Mouse (Mus musculus): ENCODE data around the gene Cabp2. TPM values are rescaled to one million over a fixed set of nuclear protein-coding genes. Genes with fewer than 3 reads are reported as not detected.

Cabp2 gene
- polyA plus RNA-seq, 1 experiment from 2014 or later = not detected

GRCm38 (mm10) chr19:4113806-4114230 lies 32.4 kb downstream of the Cabp2 start:
- H3K27me3 ChIP-seq (ENCODE audit: control insufficient read depth, insufficient read depth, low read length) = no peaks in the 10 kb centered on the region
- no peak overlapping the region for H3K4me3 ChIP-seq (ENCODE audit: control insufficient read depth in 1 of 2, insufficient read depth in 1 of 2, low read depth in 1 of 2, low read length in 2 of 2)
- H3K4me1 ChIP-seq (ENCODE audit: control insufficient read depth in 2 of 2, insufficient read depth in 2 of 2, low read length in 2 of 2) = peaks cover 7 to 16% of the 10 kb centered on the region in 2 experiments; a peak in 3 of 4 replicates
- 48% methylated on average over 5 of the region's 5 CpGs for WGBS
- no peak overlapping the region for H3K4me2 ChIP-seq (ENCODE audit: low read length)
- peak overlapping the region; percentile 38; the same call in 1 of the 2 replicates for H3K9ac ChIP-seq (ENCODE audit: low read length)
- no peak for ATAC-seq (ENCODE audit: insufficient number of reproducible peaks, insufficient read depth, low FRiP score, low read depth)
- H3K36me3 ChIP-seq (ENCODE audit: control insufficient read depth, insufficient read depth, low read length) = peaks cover 87% of the 10 kb centered on the region
- no peaks in the 10 kb centered on the region for H3K9me3 ChIP-seq (ENCODE audit: control insufficient read depth, low read length)
- H3K27ac ChIP-seq (replicated peaks in 1 of 2; ENCODE audit: control insufficient read depth in 1 of 2, insufficient read depth in 1 of 2, low read depth in 2 of 2, low read length in 2 of 2) = peak overlapping the region; percentile 23 to 69; a peak in 2 of 4 replicates

GRCm38 (mm10) chr19:4114551-4114950 lies 33.2 kb downstream of the Cabp2 start:
- Histone ChIP-seq H3K4me3 (ENCODE audit: control insufficient read depth in 1 of 2, insufficient read depth in 1 of 2, low read depth in 1 of 2, low read length in 2 of 2) (no peak overlapping the region), H3K4me2 (ENCODE audit: low read length) (no peak overlapping the region), H3K36me3 (ENCODE audit: control insufficient read depth, insufficient read depth, low read length) (peaks cover 80% of the 10 kb centered on the region), H3K27me3 (ENCODE audit: control insufficient read depth, insufficient read depth, low read length) (no peaks in the 10 kb centered on the region), H3K9me3 (ENCODE audit: control insufficient read depth, low read length) (no peaks in the 10 kb centered on the region), H3K27ac (replicated peaks in 1 of 2; ENCODE audit: control insufficient read depth in 1 of 2, insufficient read depth in 1 of 2, low read depth in 2 of 2, low read length in 2 of 2) (no peak overlapping the region), H3K4me1 (ENCODE audit: control insufficient read depth in 2 of 2, insufficient read depth in 2 of 2, low read length in 2 of 2) (peaks cover 7 to 16% of the 10 kb centered on the region in 2 experiments; a peak in 3 of 4 replicates), H3K9ac (ENCODE audit: low read length) (no peak overlapping the region)
- ATAC-seq (ENCODE audit: insufficient number of reproducible peaks, insufficient read depth, low FRiP score, low read depth) = no peak
- 92% methylated on average over 10 of the region's 10 CpGs for WGBS

- H3K4me1 ChIP-seq (ENCODE audit: control insufficient read depth in 2 of 2, insufficient read depth in 2 of 2, low read length in 2 of 2) = peaks cover 7 to 16% of the 10 kb centered on the region in 2 experiments; a peak in 3 of 4 replicates
- no peak overlapping the region for H3K4me3 ChIP-seq (ENCODE audit: control insufficient read depth in 1 of 2, insufficient read depth in 1 of 2, low read depth in 1 of 2, low read length in 2 of 2)
- no peaks in the 10 kb centered on the region for H3K9me3 ChIP-seq (ENCODE audit: control insufficient read depth, low read length)
- H3K27ac ChIP-seq (replicated peaks in 1 of 2; ENCODE audit: control insufficient read depth in 1 of 2, insufficient read depth in 1 of 2, low read depth in 2 of 2, low read length in 2 of 2) = no peak overlapping the region
- WGBS = 91% methylated on average over 10 of the region's 10 CpGs
- no peak for ATAC-seq (ENCODE audit: insufficient number of reproducible peaks, insufficient read depth, low FRiP score, low read depth)
- H3K4me2 ChIP-seq (ENCODE audit: low read length) = no peak overlapping the region
- peaks cover 82% of the 10 kb centered on the region for H3K36me3 ChIP-seq (ENCODE audit: control insufficient read depth, insufficient read depth, low read length)
- no peak overlapping the region for H3K9ac ChIP-seq (ENCODE audit: low read length)
- H3K27me3 ChIP-seq (ENCODE audit: control insufficient read depth, insufficient read depth, low read length) = no peaks in the 10 kb centered on the region
Observed at GRCm38 (mm10) chr19:4115144-4115543, 33.8 kb downstream of the Cabp2 start.

GRCm38 (mm10) chr19:4115816-4116215 lies 34.4 kb downstream of the Cabp2 start:
- no peak overlapping the region for H3K4me3 ChIP-seq (ENCODE audit: control insufficient read depth in 1 of 2, insufficient read depth in 1 of 2, low read depth in 1 of 2, low read length in 2 of 2)
- no peak for ATAC-seq (ENCODE audit: insufficient number of reproducible peaks, insufficient read depth, low FRiP score, low read depth)
- peaks cover 11 to 21% of the 10 kb centered on the region in 2 experiments; a peak in 3 of 4 replicates for H3K4me1 ChIP-seq (ENCODE audit: control insufficient read depth in 2 of 2, insufficient read depth in 2 of 2, low read length in 2 of 2)
- H3K9ac ChIP-seq (ENCODE audit: low read length) = no peak overlapping the region
- H3K9me3 ChIP-seq (ENCODE audit: control insufficient read depth, low read length) = no peaks in the 10 kb centered on the region
- 90% methylated on average over 11 of the region's 11 CpGs for WGBS
- no peak overlapping the region for H3K4me2 ChIP-seq (ENCODE audit: low read length)
- no peaks in the 10 kb centered on the region for H3K27me3 ChIP-seq (ENCODE audit: control insufficient read depth, insufficient read depth, low read length)
- H3K36me3 ChIP-seq (ENCODE audit: control insufficient read depth, insufficient read depth, low read length) = peaks cover 79% of the 10 kb centered on the region
- H3K27ac ChIP-seq (replicated peaks in 1 of 2; ENCODE audit: control insufficient read depth in 1 of 2, insufficient read depth in 1 of 2, low read depth in 2 of 2, low read length in 2 of 2) = no peak overlapping the region

GRCm38 (mm10) chr19:4117006-4117405 lies 35.6 kb downstream of the Cabp2 start:
- Histone ChIP-seq H3K4me2 (ENCODE audit: low read length) (no peak overlapping the region), H3K36me3 (ENCODE audit: control insufficient read depth, insufficient read depth, low read length) (peaks cover 67% of the 10 kb centered on the region), H3K27ac (replicated peaks in 1 of 2; ENCODE audit: control insufficient read depth in 1 of 2, insufficient read depth in 1 of 2, low read depth in 2 of 2, low read length in 2 of 2) (no peak overlapping the region), H3K4me1 (ENCODE audit: control insufficient read depth in 2 of 2, insufficient read depth in 2 of 2, low read length in 2 of 2) (peaks cover 14 to 23% of the 10 kb centered on the region in 2 experiments; a peak in 3 of 4 replicates), H3K9ac (ENCODE audit: low read length) (no peak overlapping the region), H3K4me3 (ENCODE audit: control insufficient read depth in 1 of 2, insufficient read depth in 1 of 2, low read depth in 1 of 2, low read length in 2 of 2) (no peak overlapping the region), H3K27me3 (ENCODE audit: control insufficient read depth, insufficient read depth, low read length) (no peaks in the 10 kb centered on the region), H3K9me3 (ENCODE audit: control insufficient read depth, low read length) (no peaks in the 10 kb centered on the region)
- ATAC-seq (ENCODE audit: insufficient number of reproducible peaks, insufficient read depth, low FRiP score, low read depth) = no peak
- WGBS = 98% methylated on average over 7 of the region's 7 CpGs

GRCm38 (mm10) chr19:4118350-4118749 lies 37.0 kb downstream of the Cabp2 start:
- 94% methylated on average over 2 of the region's 2 CpGs for WGBS
- Histone ChIP-seq H3K4me1 (ENCODE audit: control insufficient read depth in 2 of 2, insufficient read depth in 2 of 2, low read length in 2 of 2) (peaks cover 11 to 18% of the 10 kb centered on the region in 2 experiments; a peak in 3 of 4 replicates), H3K36me3 (ENCODE audit: control insufficient read depth, insufficient read depth, low read length) (peaks cover 54% of the 10 kb centered on the region), H3K27me3 (ENCODE audit: control insufficient read depth, insufficient read depth, low read length) (no peaks in the 10 kb centered on the region), H3K27ac (replicated peaks in 1 of 2; ENCODE audit: control insufficient read depth in 1 of 2, insufficient read depth in 1 of 2, low read depth in 2 of 2, low read length in 2 of 2) (no peak overlapping the region), H3K4me3 (ENCODE audit: control insufficient read depth in 1 of 2, insufficient read depth in 1 of 2, low read depth in 1 of 2, low read length in 2 of 2) (no peak overlapping the region), H3K9me3 (ENCODE audit: control insufficient read depth, low read length) (no peaks in the 10 kb centered on the region), H3K4me2 (ENCODE audit: low read length) (no peak overlapping the region), H3K9ac (ENCODE audit: low read length) (no peak overlapping the region)
- no peak for ATAC-seq (ENCODE audit: insufficient number of reproducible peaks, insufficient read depth, low FRiP score, low read depth)

GRCm38 (mm10) chr19:4119716-4120487 lies 38.5 kb downstream of the Cabp2 start:
- H3K4me3 ChIP-seq (ENCODE audit: control insufficient read depth in 1 of 2, insufficient read depth in 1 of 2, low read depth in 1 of 2, low read length in 2 of 2) = no peak overlapping the region
- peaks cover 6 to 7% of the 10 kb centered on the region in 2 experiments; a peak in 2 of 4 replicates for H3K4me1 ChIP-seq (ENCODE audit: control insufficient read depth in 2 of 2, insufficient read depth in 2 of 2, low read length in 2 of 2)
- no peaks in the 10 kb centered on the region for H3K9me3 ChIP-seq (ENCODE audit: control insufficient read depth, low read length)
- no peaks in the 10 kb centered on the region for H3K27me3 ChIP-seq (ENCODE audit: control insufficient read depth, insufficient read depth, low read length)
- whole genome bisulfite sequencing = 84% methylated on average over 6 of the region's 6 CpGs
- no peak overlapping the region; the same call in 1 of the 2 replicates for H3K4me2 ChIP-seq (ENCODE audit: low read length)
- peaks cover 38% of the 10 kb centered on the region for H3K36me3 ChIP-seq (ENCODE audit: control insufficient read depth, insufficient read depth, low read length)
- H3K9ac ChIP-seq (ENCODE audit: low read length) = no peak overlapping the region
- no peak for ATAC-seq (ENCODE audit: insufficient number of reproducible peaks, insufficient read depth, low FRiP score, low read depth)
- no peak overlapping the region for H3K27ac ChIP-seq (replicated peaks in 1 of 2; ENCODE audit: control insufficient read depth in 1 of 2, insufficient read depth in 1 of 2, low read depth in 2 of 2, low read length in 2 of 2)

Measured in heart, embryonic 14.5 days (tissue).